Mouse (Mus musculus): ENCODE measurements at regions not wholly inside any gene's neighbourhood (a gene's known extent, or its start where the extent isn't known, plus 50 kb on each side); places are given as distances from the start of the nearest gene placed in this dataset.
A peak's percentile ranks its signal among the peaks of the same experiment; 100 is the strongest.

DNA sequence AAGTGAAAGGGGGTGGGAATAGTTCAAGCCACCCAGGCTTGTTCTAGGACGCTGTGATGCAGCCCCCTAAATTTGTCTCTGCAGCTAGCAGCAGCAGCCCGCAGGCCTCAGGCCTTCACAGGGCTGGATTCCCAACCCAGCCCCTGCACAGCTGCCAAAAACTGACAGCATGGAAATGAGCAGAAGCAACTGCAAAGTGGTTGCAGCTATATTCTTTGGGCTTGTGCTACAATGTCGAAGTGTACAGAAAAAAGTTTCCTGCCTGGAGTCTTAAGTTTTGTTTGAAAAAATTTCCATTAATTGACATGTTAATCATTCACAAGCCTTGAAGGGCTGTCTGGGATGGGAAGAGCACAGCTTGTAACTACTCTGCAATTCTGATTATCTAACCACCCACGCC, 253.6 kb upstream of the Nbea start:
- H3K4me3 ChIP-seq (ENCODE audit: low read depth, low read length): no peak overlapping the region
- H3K9ac ChIP-seq: no peak overlapping the region
- no peak overlapping the region; the same call in 1 of the 2 replicates for H3K27ac ChIP-seq (ENCODE audit: low read depth)
- H3K36me3 ChIP-seq (ENCODE audit: insufficient read depth): no peaks in the 10 kb centered on the region
- peak; percentile 83; the same call in 1 of the 2 replicates for ATAC-seq (ENCODE audit: insufficient read depth)
- H3K4me2 ChIP-seq: no peak overlapping the region
- DNase-seq: peak; percentile 81
- H3K9me3 ChIP-seq (ENCODE audit: low read depth, low read length): no peaks in the 10 kb centered on the region
- WGBS: 30% methylated on average over 4 of the region's 4 CpGs
- TF ChIP-seq CTCF (IDR thresholded peaks at IDR 0.05; ENCODE audit: low read depth): no peak
- H3K4me1 ChIP-seq (ENCODE audit: insufficient read depth): no peaks in the 10 kb centered on the region; the same call in 1 of the 2 replicates
- no peaks in the 10 kb centered on the region for H3K27me3 ChIP-seq (ENCODE audit: insufficient read depth, low read length)

DNA sequence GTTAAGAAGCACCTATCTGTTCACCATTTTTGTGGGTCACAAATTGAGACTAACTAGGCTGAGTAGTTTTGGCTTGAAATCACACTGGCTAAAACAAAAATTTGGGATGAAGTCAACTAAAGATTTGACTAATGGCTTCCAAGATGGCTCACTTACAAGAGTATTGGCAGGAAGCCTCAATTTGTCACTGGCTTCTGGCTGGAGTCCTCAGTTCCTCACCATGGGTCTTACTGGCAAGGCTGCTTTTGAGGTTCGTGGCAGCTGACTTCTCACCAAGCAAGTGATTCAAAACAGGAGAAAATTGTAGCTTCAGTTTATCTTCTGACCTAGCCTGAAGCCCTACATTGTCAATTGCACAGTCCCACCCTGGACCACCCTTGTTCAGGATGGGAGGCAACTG, 250.0 kb upstream of the Nbea start:
- Histone ChIP-seq H3K27ac (ENCODE audit: low read depth) (no peak overlapping the region), H3K4me1 (ENCODE audit: insufficient read depth) (no peaks in the 10 kb centered on the region; the same call in 1 of the 2 replicates), H3K27me3 (ENCODE audit: insufficient read depth, low read length) (no peaks in the 10 kb centered on the region), H3K4me2 (no peak overlapping the region), H3K4me3 (ENCODE audit: low read depth, low read length) (no peak overlapping the region), H3K36me3 (ENCODE audit: insufficient read depth) (no peaks in the 10 kb centered on the region), H3K9ac (no peak overlapping the region), H3K9me3 (ENCODE audit: low read depth, low read length) (no peaks in the 10 kb centered on the region)
- ATAC-seq (ENCODE audit: insufficient read depth) (no peak), DNase-seq (peak; percentile 75)
- WGBS: 32% methylated on average over 1 of the region's 1 CpGs
- no peak for TF ChIP-seq CTCF (IDR thresholded peaks at IDR 0.05; ENCODE audit: low read depth)

GRCm38 (mm10) chr3:56427201-56427600, 243.7 kb upstream of the Nbea start:
- DNase-seq (peak; percentile 10), ATAC-seq (ENCODE audit: insufficient read depth) (no peak)
- Histone ChIP-seq H3K4me3 (ENCODE audit: low read depth, low read length) (no peak overlapping the region), H3K4me1 (ENCODE audit: insufficient read depth) (no peaks in the 10 kb centered on the region), H3K9me3 (ENCODE audit: low read depth, low read length) (no peaks in the 10 kb centered on the region), H3K9ac (no peak overlapping the region), H3K27me3 (ENCODE audit: insufficient read depth, low read length) (no peaks in the 10 kb centered on the region), H3K36me3 (ENCODE audit: insufficient read depth) (no peaks in the 10 kb centered on the region), H3K27ac (ENCODE audit: low read depth) (no peak overlapping the region), H3K4me2 (no peak overlapping the region)
- 87% methylated on average over 1 of the region's 1 CpGs for WGBS
- TF ChIP-seq CTCF (IDR thresholded peaks at IDR 0.05; ENCODE audit: low read depth): no peak

DNA sequence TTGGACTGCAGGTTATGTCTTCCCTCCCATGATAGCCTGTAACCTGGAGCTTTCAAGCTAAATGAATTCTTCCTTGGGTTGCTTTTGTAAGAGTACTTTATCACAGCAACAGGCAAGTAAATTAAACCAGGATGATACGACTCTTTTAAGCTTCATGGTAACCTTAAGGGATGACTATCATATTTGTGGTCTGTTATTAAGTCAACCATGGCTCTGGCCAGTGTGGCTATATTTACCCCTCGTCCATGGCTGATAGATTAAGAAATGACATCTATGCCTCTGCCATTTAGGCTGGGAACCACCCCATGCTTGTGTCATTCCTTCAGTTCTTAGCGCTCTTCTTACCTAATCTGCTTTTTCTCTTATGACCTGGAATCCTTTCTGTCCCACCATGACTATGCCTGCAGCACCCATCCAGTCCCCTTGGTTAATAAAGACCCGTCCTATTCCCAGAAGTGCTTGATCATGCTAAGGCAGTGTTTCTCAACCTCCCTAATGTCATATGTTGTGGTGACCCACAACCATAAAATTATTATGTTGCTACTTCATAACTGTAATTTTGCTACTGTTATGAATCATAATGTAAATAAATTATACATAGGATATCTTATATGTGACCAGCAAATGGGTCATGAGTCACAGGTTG, 214.5 kb upstream of the Nbea start:
- ATAC-seq (ENCODE audit: insufficient read depth) (no peak), DNase-seq (no peak)
- Histone ChIP-seq H3K4me1 (ENCODE audit: insufficient read depth) (no peaks in the 10 kb centered on the region), H3K27ac (ENCODE audit: low read depth) (no peak overlapping the region), H3K4me2 (no peak overlapping the region), H3K4me3 (ENCODE audit: low read depth, low read length) (no peak overlapping the region), H3K27me3 (ENCODE audit: insufficient read depth, low read length) (no peaks in the 10 kb centered on the region), H3K9me3 (ENCODE audit: low read depth, low read length) (no peaks in the 10 kb centered on the region), H3K36me3 (ENCODE audit: insufficient read depth) (no peaks in the 10 kb centered on the region), H3K9ac (no peak overlapping the region)
- TF ChIP-seq CTCF (IDR thresholded peaks at IDR 0.05; ENCODE audit: low read depth): no peak
- 83% methylated on average over 4 of the region's 4 CpGs for WGBS

DNA sequence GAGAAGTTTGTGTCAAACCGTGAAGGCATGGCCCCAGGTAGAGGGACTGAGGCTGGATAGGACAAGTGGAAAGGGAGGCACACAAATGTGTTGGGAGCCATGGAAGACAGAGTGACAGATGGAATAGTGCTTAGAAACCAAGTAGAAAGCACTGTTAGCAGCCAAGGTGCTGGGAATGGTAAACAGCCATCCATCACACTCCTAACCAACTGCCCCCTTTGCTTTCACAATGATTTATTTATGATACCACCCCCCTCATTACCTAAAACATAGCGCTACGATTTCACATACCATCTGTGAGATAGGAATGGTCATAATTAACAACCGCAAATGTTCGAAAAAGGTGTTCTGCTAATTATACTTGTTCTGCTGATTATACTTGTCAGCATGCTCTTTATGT, 209.6 kb upstream of the Nbea start:
- H3K36me3 ChIP-seq (ENCODE audit: insufficient read depth): no peaks in the 10 kb centered on the region
- H3K9me3 ChIP-seq (ENCODE audit: low read depth, low read length): no peaks in the 10 kb centered on the region
- no peak overlapping the region for H3K9ac ChIP-seq
- WGBS: 57% methylated on average over 5 of the region's 5 CpGs
- H3K4me2 ChIP-seq: no peak overlapping the region
- H3K4me1 ChIP-seq (ENCODE audit: insufficient read depth): no peaks in the 10 kb centered on the region
- no peak for TF ChIP-seq CTCF (IDR thresholded peaks at IDR 0.05; ENCODE audit: low read depth)
- no peaks in the 10 kb centered on the region for H3K27me3 ChIP-seq (ENCODE audit: insufficient read depth, low read length)
- ATAC-seq (ENCODE audit: insufficient read depth) (no peak), DNase-seq (no peak)
- no peak overlapping the region for H3K27ac ChIP-seq (ENCODE audit: low read depth)
- no peak overlapping the region for H3K4me3 ChIP-seq (ENCODE audit: low read depth, low read length)

DNA sequence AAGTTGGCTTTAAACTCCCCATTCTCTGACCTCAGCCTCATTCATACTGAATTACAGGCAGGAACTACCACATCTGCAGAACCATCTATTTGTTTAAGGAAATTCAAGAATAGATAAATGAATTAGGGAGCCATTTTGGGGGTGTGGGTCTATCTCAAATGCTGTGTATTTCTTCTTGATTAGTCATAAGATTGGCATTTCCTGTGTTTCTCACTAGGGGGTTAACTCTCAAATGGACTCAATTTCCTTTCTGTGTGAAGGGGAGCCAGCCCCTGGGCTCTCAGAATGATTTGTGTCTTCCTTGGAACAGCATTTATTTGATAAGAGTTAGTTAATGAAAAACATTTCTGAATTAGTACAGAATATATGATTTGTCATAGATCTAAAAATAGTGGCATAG, 196.8 kb upstream of the Nbea start:
- no peaks in the 10 kb centered on the region for H3K36me3 ChIP-seq (ENCODE audit: insufficient read depth)
- DNase-seq: peak; percentile 26
- H3K9me3 ChIP-seq (ENCODE audit: low read depth, low read length): no peaks in the 10 kb centered on the region
- no peak for TF ChIP-seq CTCF (IDR thresholded peaks at IDR 0.05; ENCODE audit: low read depth)
- no peak for ATAC-seq (ENCODE audit: insufficient read depth)
- H3K4me1 ChIP-seq (ENCODE audit: insufficient read depth): no peaks in the 10 kb centered on the region
- H3K9ac ChIP-seq: no peak overlapping the region
- no peak overlapping the region for H3K27ac ChIP-seq (ENCODE audit: low read depth)
- no peaks in the 10 kb centered on the region for H3K27me3 ChIP-seq (ENCODE audit: insufficient read depth, low read length)
- no peak overlapping the region for H3K4me3 ChIP-seq (ENCODE audit: low read depth, low read length)
- H3K4me2 ChIP-seq: no peak overlapping the region

GRCm38 (mm10) chr3:56379500-56379899, 196.0 kb upstream of the Nbea start:
- Histone ChIP-seq H3K36me3 (ENCODE audit: insufficient read depth) (no peaks in the 10 kb centered on the region), H3K27ac (ENCODE audit: low read depth) (no peak overlapping the region), H3K4me3 (ENCODE audit: low read depth, low read length) (no peak overlapping the region), H3K9ac (no peak overlapping the region), H3K9me3 (ENCODE audit: low read depth, low read length) (no peaks in the 10 kb centered on the region), H3K4me2 (no peak overlapping the region), H3K27me3 (ENCODE audit: insufficient read depth, low read length) (no peaks in the 10 kb centered on the region), H3K4me1 (ENCODE audit: insufficient read depth) (no peaks in the 10 kb centered on the region)
- TF ChIP-seq CTCF (IDR thresholded peaks at IDR 0.05; ENCODE audit: low read depth): no peak
- no peak for ATAC-seq (ENCODE audit: insufficient read depth)
- WGBS: 75% methylated on average over 3 of the region's 3 CpGs
- no peak for DNase-seq

DNA sequence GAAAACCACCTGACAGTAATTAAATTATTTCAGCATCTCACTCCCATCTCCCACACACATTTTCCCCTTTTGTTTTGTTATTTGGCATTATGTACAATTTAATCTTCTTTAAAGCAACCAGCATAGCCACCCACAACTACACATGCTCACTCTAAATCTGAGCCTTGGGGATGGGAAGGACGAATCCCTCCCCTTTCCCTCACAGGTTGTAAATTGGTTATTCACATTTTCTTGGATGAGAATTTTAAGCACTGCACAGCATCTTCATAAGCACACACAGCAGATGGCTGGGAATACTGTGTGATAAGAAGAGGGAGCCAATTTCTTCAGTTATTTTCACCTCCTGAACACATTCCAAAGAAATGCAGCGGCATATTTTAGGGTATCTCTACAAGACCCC, 179.0 kb upstream of the Nbea start:
- Histone ChIP-seq H3K9ac (no peak overlapping the region), H3K4me3 (ENCODE audit: low read depth, low read length) (no peak overlapping the region), H3K4me2 (no peak overlapping the region), H3K27ac (ENCODE audit: low read depth) (no peak overlapping the region), H3K36me3 (ENCODE audit: insufficient read depth) (no peaks in the 10 kb centered on the region), H3K27me3 (ENCODE audit: insufficient read depth, low read length) (no peaks in the 10 kb centered on the region), H3K4me1 (ENCODE audit: insufficient read depth) (no peaks in the 10 kb centered on the region), H3K9me3 (ENCODE audit: low read depth, low read length) (no peaks in the 10 kb centered on the region)
- no peak for DNase-seq
- no peak for TF ChIP-seq CTCF (IDR thresholded peaks at IDR 0.05; ENCODE audit: low read depth)
- WGBS: 72% methylated on average over 2 of the region's 2 CpGs
- no peak for ATAC-seq (ENCODE audit: insufficient read depth)

Data from lung, embryonic 14.5 days (tissue).